Mouse (Mus musculus) thymus, adult 2 months (tissue): ENCODE measurements around the gene Pnpla2.

Experiments used
- CTCF ChIP-seq: fragments of 200-500 bp; IDR thresholded peaks from 2 replicates; pipeline ENCODE4 v1.5.1; 2012; ENCODE audit warnings: mild to moderate bottlenecking, control low read depth, low read length, moderate library complexity, borderline replicate concordance; ENCODE audit not compliant: control insufficient read depth, poor library complexity, insufficient read depth; ENCODE audit errors: extremely low read depth
- POLR2A ChIP-seq: fragments of 200-500 bp; IDR thresholded peaks from 2 replicates; pipeline ENCODE4 v1.6.1; 2012; ENCODE audit warnings: mild to moderate bottlenecking, low read length, control low read depth, moderate library complexity; ENCODE audit not compliant: control insufficient read depth, poor library complexity, insufficient read depth; ENCODE audit errors: extremely low read depth

GRCm38 (mm10) chr7:141443081-141443821 lies 11.7 kb upstream of the Pnpla2 start:
- TF ChIP-seq POLR2A (no peak), CTCF (0 out of 2 replicates have a peak, but pooled peaks have one; percentile 14)
